Mouse (Mus musculus): ENCODE measurements at regions not wholly inside any gene's neighbourhood (a gene's known extent, or its start where the extent isn't known, plus 50 kb on each side); places are given as distances from the start of the nearest gene placed in this dataset.

- DNase-seq (ENCODE audit: low spot score in 2 of 2), result no peak
These were observed 118.5 kb downstream of the Zfp706 start for GRCm38 (mm10) chr15:36889072-36889471.

- no peak for DNase-seq (ENCODE audit: low spot score in 2 of 2)
These were observed 119.1 kb downstream of the Zfp706 start for GRCm38 (mm10) chr15:36888351-36889069.

GRCm38 (mm10) chr15:36884671-36885365 lies 122.8 kb downstream of the Zfp706 start:
- DNase-seq (ENCODE audit: low spot score in 2 of 2), result peak; percentile 47 to 58

GRCm38 (mm10) chr15:36884074-36884473 lies 123.5 kb downstream of the Zfp706 start:
- no peak for DNase-seq (ENCODE audit: low spot score in 2 of 2)

GRCm38 (mm10) chr15:36883156-36883555 lies 124.4 kb downstream of the Zfp706 start:
- no peak for DNase-seq (ENCODE audit: low spot score in 2 of 2)

GRCm38 (mm10) chr15:36881576-36881975 lies 126.0 kb downstream of the Zfp706 start:
- DNase-seq (ENCODE audit: low spot score in 2 of 2), result no peak

- DNase-seq (ENCODE audit: low spot score in 2 of 2), result no peak
These were observed 127.0 kb downstream of the Zfp706 start for GRCm38 (mm10) chr15:36880602-36881001.

GRCm38 (mm10) chr15:36879587-36879986 lies 128.0 kb downstream of the Zfp706 start:
- no peak for DNase-seq (ENCODE audit: low spot score in 2 of 2)

GRCm38 (mm10) chr15:36878960-36879359 lies 128.6 kb downstream of the Zfp706 start:
- DNase-seq (ENCODE audit: low spot score in 2 of 2), result no peak

- DNase-seq (ENCODE audit: low spot score in 2 of 2), result no peak
These were observed 129.3 kb downstream of the Zfp706 start for GRCm38 (mm10) chr15:36878276-36878675.

- DNase-seq (ENCODE audit: low spot score in 2 of 2), result no peak
These were observed 130.1 kb downstream of the Zfp706 start for GRCm38 (mm10) chr15:36877501-36877900.

- no peak for DNase-seq (ENCODE audit: low spot score in 2 of 2)
These were observed 131.4 kb downstream of the Zfp706 start for GRCm38 (mm10) chr15:36875980-36876778.

GRCm38 (mm10) chr15:36874555-36874954 lies 133.0 kb downstream of the Zfp706 start:
- DNase-seq (ENCODE audit: low spot score in 2 of 2), result no peak

GRCm38 (mm10) chr15:36873884-36874243 lies 133.7 kb downstream of the Zfp706 start:
- DNase-seq (ENCODE audit: low spot score in 2 of 2), result no peak

GRCm38 (mm10) chr15:36873058-36873883 lies 134.3 kb downstream of the Zfp706 start:
- no peak for DNase-seq (ENCODE audit: low spot score in 2 of 2)

- no peak for DNase-seq (ENCODE audit: low spot score in 2 of 2)
These were observed 135.0 kb downstream of the Zfp706 start for GRCm38 (mm10) chr15:36872566-36872965.

GRCm38 (mm10) chr15:36870717-36871116 lies 136.9 kb downstream of the Zfp706 start:
- no peak for DNase-seq (ENCODE audit: low spot score in 2 of 2)

- no peak for DNase-seq (ENCODE audit: low spot score in 2 of 2)
These were observed 137.5 kb downstream of the Zfp706 start for GRCm38 (mm10) chr15:36870094-36870493.

- no peak for DNase-seq (ENCODE audit: low spot score in 2 of 2)
These were observed 141.5 kb downstream of the Zfp706 start for GRCm38 (mm10) chr15:36866088-36866487.

- DNase-seq (ENCODE audit: low spot score in 2 of 2), result no peak
These were observed 142.2 kb downstream of the Zfp706 start for GRCm38 (mm10) chr15:36865332-36865731.

GRCm38 (mm10) chr15:36864046-36864445 lies 143.5 kb downstream of the Zfp706 start:
- DNase-seq (ENCODE audit: low spot score in 2 of 2), result no peak

- no peak for DNase-seq (ENCODE audit: low spot score in 2 of 2)
These were observed 148.9 kb downstream of the Zfp706 start for GRCm38 (mm10) chr15:36858711-36859110.

Data from right cerebral cortex, adult 2 months (tissue).